Mouse (Mus musculus) limb, embryonic 14.5 days (tissue): ENCODE results near the gene Fxyd1. TPM values are rescaled to one million over a fixed set of nuclear protein-coding genes. Genes with fewer than 3 reads are reported as not detected.

Source experiments
- ATAC-seq: fragments of 200-750 bp; cut with Nextera tagmentation; 2 replicates; pipeline ENCODE4 v1.8.0; 2017; ENCODE audit warnings: low read depth, moderate number of reproducible peaks, moderate TSS enrichment; ENCODE audit not compliant: low FRiP score
- DNase-seq: peaks from one replicate; pipeline ENCODE4 v3.0.0-alpha.2; 2015; ENCODE audit warnings: low spot score
- H3K27ac ChIP-seq: fragments of 300-500 bp; sonication (generic); replicated peaks from 2 replicates; pipeline ENCODE4 v1.5.1; 2014; ENCODE audit warnings: low read depth, mild to moderate bottlenecking, low read length, moderate library complexity, mixed read lengths
- H3K27me3 ChIP-seq: fragments of 300-500 bp; sonication (generic); 2 replicates; pipeline ENCODE4 v1.6.1; 2014; ENCODE audit warnings: low read length, mixed read lengths; ENCODE audit not compliant: control insufficient read depth, insufficient read depth
- H3K36me3 ChIP-seq: fragments of 300-500 bp; sonication (generic); 2 replicates; pipeline ENCODE4 v1.6.1; 2014; ENCODE audit warnings: mild to moderate bottlenecking, low read length, moderate library complexity, mixed read lengths; ENCODE audit not compliant: control insufficient read depth, insufficient read depth
- H3K4me1 ChIP-seq: fragments of 300-500 bp; sonication (generic); 2 replicates; pipeline ENCODE4 v1.6.1; 2014; ENCODE audit warnings: antibody characterized with exemption, low read length, mixed read lengths; ENCODE audit not compliant: control insufficient read depth, insufficient read depth
- H3K4me2 ChIP-seq: fragments of 300-500 bp; sonication (generic); replicated peaks from 2 replicates; pipeline ENCODE4 v1.6.1; 2014; ENCODE audit warnings: low read depth, mild to moderate bottlenecking, low read length, moderate library complexity; ENCODE audit not compliant: severe bottlenecking
- H3K4me3 ChIP-seq: fragments of 300-500 bp; sonication (generic); replicated peaks from 2 replicates; pipeline ENCODE4 v1.5.1; 2014; ENCODE audit warnings: low read length
- H3K9ac ChIP-seq: fragments of 300-500 bp; sonication (generic); 2 replicates; pipeline ENCODE4 v1.6.1; 2014; ENCODE audit warnings: mild to moderate bottlenecking, low read depth, low read length, moderate library complexity; ENCODE audit not compliant: severe bottlenecking
- H3K9me3 ChIP-seq: fragments of 300-500 bp; sonication (generic); 2 replicates; pipeline ENCODE4 v1.6.1; 2016; ENCODE audit warnings: low read length; ENCODE audit not compliant: control insufficient read depth
- POLR2A ChIP-seq: fragments of 200-500 bp; IDR thresholded peaks from 2 replicates; pipeline ENCODE4 v1.8.0; 2012; ENCODE audit warnings: inconsistent platforms, mild to moderate bottlenecking, moderate library complexity, borderline replicate concordance; ENCODE audit not compliant: insufficient read depth, insufficient read length; ENCODE audit errors: extremely low read depth
- WGBS: fragments of 180-500 bp; shearing (Covaris S2); extraction: QIAGEN DNeasy Blood & Tissue Kit; methylation state at CpG from one replicate; pipeline ENCODE4 v1.1.7; 2014; 5-methylcytosine and 5-hydroxymethylcytosine counted together
- polyA plus RNA-seq, 2 experiments: library from polyadenylated mRNA; depleted of rRNA in 1 of 2; stranded (reverse) in 1 of 2; unstranded in 1 of 2; fragments of >200 nt; fragmentation: Nextera tagmentation in 1 of 2; extraction: Ambion mirVana in 1 of 2; gene quantifications; 2 replicates each; pipeline versions ENCODE4 v1.2.1 to v1.2.3; 2012 to 2014

Gene Fxyd1
- polyA plus RNA-seq, 2 experiments, result 92.6 to 95.6 TPM

DNA sequence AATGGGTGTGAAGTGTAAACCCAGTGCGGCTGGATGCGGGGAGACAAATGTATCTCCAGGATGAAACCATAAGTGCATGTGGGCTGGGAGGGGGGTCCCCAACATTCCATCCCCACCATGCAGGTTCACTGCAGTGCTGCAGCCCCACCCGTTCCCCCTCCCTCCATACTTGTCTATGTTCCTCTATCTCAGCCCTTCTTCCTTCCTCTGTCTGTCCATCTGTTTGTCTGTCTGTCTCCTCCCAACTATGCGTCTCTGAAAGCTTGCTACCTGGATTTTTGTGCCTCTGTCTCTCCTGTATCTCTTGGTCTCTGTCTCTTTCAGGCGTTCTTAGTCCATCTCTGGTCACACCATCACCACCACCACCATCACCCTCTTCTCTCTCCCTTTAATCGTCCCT is 6.5 kb downstream of the Fxyd1 start:
- DNase-seq (no peak), ATAC-seq (no peak)
- Histone ChIP-seq H3K9me3 (no peaks in the 10 kb centered on the region), H3K27ac (no peak overlapping the region), H3K4me3 (peak overlapping the region; percentile 21), H3K4me2 (peak overlapping the region; percentile 44), H3K9ac (no peak overlapping the region), H3K4me1 (peaks cover 56% of the 10 kb centered on the region), H3K27me3 (peaks cover 53% of the 10 kb centered on the region), H3K36me3 (no peaks in the 10 kb centered on the region)
- TF ChIP-seq POLR2A, result no peak
- WGBS, result 2% methylated on average over 6 of the region's 6 CpGs

DNA sequence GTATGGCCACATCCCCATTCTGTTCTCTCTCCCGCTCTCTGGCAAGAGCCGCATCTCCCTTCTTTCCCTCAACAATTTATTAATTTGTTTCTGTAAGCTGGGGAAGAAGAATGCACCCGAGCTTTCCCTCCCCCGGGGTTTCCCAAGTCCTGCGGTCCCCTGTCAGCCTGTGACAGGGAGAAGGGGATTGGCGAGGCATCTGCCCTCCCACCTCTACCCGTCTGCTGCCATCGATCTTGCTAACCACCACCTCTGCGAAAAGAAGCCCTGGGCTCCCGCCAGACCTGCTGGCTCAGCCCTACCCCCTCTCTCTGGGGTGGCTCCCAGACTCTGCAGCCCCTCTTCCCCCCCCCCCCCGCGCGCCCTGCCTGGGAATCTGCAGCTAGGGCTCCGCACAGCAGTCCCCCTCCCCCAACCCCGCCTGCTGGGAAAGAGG is 7.1 kb downstream of the Fxyd1 start:
- no peak overlapping the region for H3K27ac ChIP-seq
- no peak overlapping the region for H3K9ac ChIP-seq
- H3K4me3 ChIP-seq, result peak overlapping the region; percentile 19
- H3K9me3 ChIP-seq, result no peaks in the 10 kb centered on the region
- H3K36me3 ChIP-seq, result no peaks in the 10 kb centered on the region
- no peak for ATAC-seq
- H3K4me1 ChIP-seq, result peaks cover 50% of the 10 kb centered on the region
- no peak for TF ChIP-seq POLR2A
- WGBS, result 1% methylated on average over 12 of the region's 15 CpGs
- no peak for DNase-seq
- H3K27me3 ChIP-seq, result peaks cover 55% of the 10 kb centered on the region
- H3K4me2 ChIP-seq, result peak overlapping the region; percentile 44

DNA sequence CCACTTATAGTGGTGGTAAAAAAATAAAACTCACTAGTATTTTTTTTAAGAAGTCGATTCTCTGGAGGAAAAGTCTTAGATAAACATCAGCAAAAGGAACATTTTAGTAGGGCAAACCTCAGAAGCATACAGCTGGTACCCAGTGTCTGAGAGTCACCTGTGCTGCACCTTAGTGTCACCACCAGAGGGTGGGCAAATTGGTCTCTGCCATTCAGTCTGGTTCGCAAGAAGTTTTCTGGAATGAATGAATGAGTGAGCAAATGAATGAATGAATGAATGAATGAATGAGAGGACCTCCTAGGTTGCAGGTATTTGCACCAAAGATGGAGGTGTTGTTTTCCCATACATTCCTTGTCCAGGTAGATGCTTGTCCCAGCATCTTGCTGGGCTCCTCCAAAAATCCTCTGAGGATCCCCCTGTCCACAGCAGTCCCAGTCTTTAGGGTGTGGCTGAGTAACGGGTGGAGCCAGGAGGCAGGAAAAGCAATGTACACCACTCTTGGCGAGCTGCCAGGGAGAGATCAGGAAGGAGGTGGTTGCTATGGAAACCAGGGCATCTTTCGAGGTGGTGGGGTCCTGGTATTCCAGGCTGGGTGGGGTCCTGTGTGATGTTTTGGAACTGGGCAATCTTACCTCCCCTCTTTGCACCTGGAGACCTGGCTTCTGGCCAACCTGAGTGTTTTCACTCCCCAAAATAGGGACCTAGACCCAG is 7.7 kb downstream of the Fxyd1 start:
- Histone ChIP-seq H3K27me3 (peaks cover 60% of the 10 kb centered on the region), H3K4me3 (peak overlapping the region; percentile 19), H3K4me2 (peak overlapping the region; percentile 44), H3K4me1 (peaks cover 44% of the 10 kb centered on the region), H3K36me3 (no peaks in the 10 kb centered on the region), H3K9ac (no peak overlapping the region), H3K9me3 (no peaks in the 10 kb centered on the region), H3K27ac (no peak overlapping the region)
- ATAC-seq, result no peak
- peak; percentile 34 for DNase-seq
- no peak for TF ChIP-seq POLR2A
- WGBS, result 21% methylated on average over 5 of the region's 5 CpGs

DNA sequence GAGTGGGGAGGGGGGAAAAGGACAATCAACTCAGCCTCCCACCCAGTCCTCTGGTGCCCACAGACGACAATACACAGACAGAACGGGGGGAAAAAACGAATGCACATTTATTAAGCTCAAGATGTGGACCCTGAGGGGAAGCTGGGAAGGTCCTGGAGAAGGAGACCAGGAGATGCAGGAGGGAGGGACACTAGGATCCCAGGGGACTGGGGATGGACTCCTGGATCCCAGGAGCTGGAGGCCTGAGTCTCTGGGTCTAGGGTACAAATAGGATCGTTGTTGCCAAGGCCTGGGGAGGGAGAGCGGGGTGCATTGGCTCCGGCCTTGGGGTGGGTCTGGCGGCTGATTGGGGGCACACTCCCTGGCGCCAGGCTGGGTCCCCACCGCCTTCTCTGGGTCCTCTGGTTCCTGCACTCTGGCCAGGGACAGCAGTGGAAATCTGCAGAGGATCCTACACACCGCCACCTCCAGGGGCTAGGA is 14.5 kb downstream of the Fxyd1 start, which contains the start of gene Fxyd5:
Fxyd5 (minus strand) TSS at position 51 of the 480 bp plus-strand sequence.
- TF ChIP-seq POLR2A, result no peak
- H3K36me3 ChIP-seq, result no peaks in the 10 kb centered on the region
- H3K27ac ChIP-seq, result no peak within 1 kb of the TSS
- peaks cover 34% of the 10 kb centered on the region for H3K27me3 ChIP-seq
- ATAC-seq (no peak), DNase-seq (no peak)
- 39% methylated on average over 10 of the region's 10 CpGs for WGBS
- H3K9ac ChIP-seq, result peak within 1 kb of the TSS; percentile 28; the same call in 1 of the 2 replicates
- no peaks in the 10 kb centered on the region for H3K9me3 ChIP-seq
- H3K4me3 ChIP-seq, result peak within 1 kb of the TSS; percentile 19
- 0 out of 2 replicates have a peak, but pooled peaks cover 2% of the 10 kb centered on the region for H3K4me1 ChIP-seq
- H3K4me2 ChIP-seq, result peak within 1 kb of the TSS; percentile 40

DNA sequence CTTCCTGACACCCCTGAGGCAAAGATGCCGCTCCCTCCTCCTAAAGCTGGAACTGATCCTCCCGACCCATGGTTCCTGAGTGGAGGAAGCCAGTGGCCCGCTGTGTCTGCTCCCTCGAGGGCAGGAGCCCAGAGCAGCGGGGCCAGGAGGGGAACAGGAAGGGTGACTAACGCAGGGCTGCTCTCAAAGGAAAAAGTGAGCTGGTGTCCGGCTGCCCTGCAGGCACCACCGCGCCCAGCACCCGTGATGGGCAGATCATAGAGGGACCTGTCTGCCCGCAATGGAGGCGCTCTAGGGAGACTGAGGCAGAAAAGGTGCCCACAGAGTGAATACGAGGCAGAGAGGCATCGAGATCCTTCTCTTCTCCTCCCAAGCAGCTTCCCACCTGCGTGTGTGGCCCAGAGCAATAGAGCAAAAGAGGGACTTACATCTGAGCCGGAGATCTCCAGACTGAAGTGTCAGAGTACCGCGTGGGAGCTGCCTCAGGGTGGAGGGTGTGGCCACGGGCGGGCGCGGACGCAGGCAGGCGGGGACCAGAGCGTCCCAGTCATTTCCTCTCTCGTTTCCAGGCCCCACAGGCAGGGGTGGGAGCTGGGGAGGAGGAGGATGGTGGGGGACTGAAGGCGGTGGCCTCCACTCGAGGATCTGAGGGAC is 15.2 kb downstream of the Fxyd1 start:
- 0 out of 2 replicates have a peak, but pooled peaks have one; percentile 34 for TF ChIP-seq POLR2A
- peak overlapping the region; percentile 40 for H3K4me2 ChIP-seq
- H3K4me1 ChIP-seq, result 0 out of 2 replicates have a peak, but pooled peaks cover 2% of the 10 kb centered on the region
- H3K27ac ChIP-seq, result no peak overlapping the region
- peak overlapping the region; percentile 28; the same call in 1 of the 2 replicates for H3K9ac ChIP-seq
- under 1% methylated on average over 28 of the region's 28 CpGs for WGBS
- peak; percentile 67; the same call in 1 of the 2 replicates for ATAC-seq
- no peaks in the 10 kb centered on the region for H3K9me3 ChIP-seq
- no peaks in the 10 kb centered on the region for H3K36me3 ChIP-seq
- H3K4me3 ChIP-seq, result peak overlapping the region; percentile 19
- peaks cover 34% of the 10 kb centered on the region for H3K27me3 ChIP-seq
- DNase-seq, result no peak
